ENCODE assay signal across 22 mouse cellular contexts in genomic region chr2:44299156-44299555, GRCm38 (mm10).
A peak's percentile ranks its signal among the peaks of the same experiment; 100 is the strongest.
DNase-seq lines count a peak whose midpoint lies in the region; ATAC-seq and TF ChIP-seq lines count a peak whose summit lies in the region.
"Had no signal": no experiment of that assay in that cellular context is flagged by ENCODE, and none has a peak within 500 bp of the region (broad histone marks: within the 10 kb centered on the region; RNA-seq: fewer than 3 reads in every experiment).

No protein-coding gene starts in this region.

- WGBS in forebrain, embryonic 12.5 days, result 49% methylated on average over 3 of the region's 3 CpGs
- 76% methylated on average over 3 of the region's 3 CpGs for WGBS in forebrain, embryonic 11.5 days
- 34% methylated on average over 3 of the region's 3 CpGs for WGBS in hindbrain, postnatal 0 days
- WGBS in hindbrain, embryonic 10.5 days, result 80% methylated on average over 3 of the region's 3 CpGs
- 33% methylated on average over 3 of the region's 3 CpGs for WGBS in midbrain, postnatal 0 days
- 71% methylated on average over 3 of the region's 3 CpGs for whole genome bisulfite sequencing in midbrain, embryonic 11.5 days
- 19% methylated on average over 3 of the region's 3 CpGs for WGBS in forebrain, embryonic 16.5 days

- H3K27ac ChIP-seq in forebrain, embryonic 12.5 days, result no peak overlapping the region
- no peak overlapping the region for H3K27ac ChIP-seq in forebrain, embryonic 11.5 days (ENCODE audit: low read depth, low read length)
- H3K27ac ChIP-seq in hindbrain, postnatal 0 days, result no peak overlapping the region
- no peak overlapping the region for H3K27ac ChIP-seq in hindbrain, embryonic 10.5 days
- no peak overlapping the region for H3K27ac ChIP-seq in midbrain, postnatal 0 days (ENCODE audit: low read depth, low read length)
- H3K27ac ChIP-seq in midbrain, embryonic 11.5 days (ENCODE audit: low read depth, low read length), result no peak overlapping the region
- H3K27ac ChIP-seq in forebrain, embryonic 16.5 days (ENCODE audit: low read length), result peak overlapping the region; percentile 78
- H3K27ac ChIP-seq: embryonic facial prominence, embryonic 12.5 days; heart, embryonic 13.5 days; hindbrain, embryonic 15.5 days had no signal

- H3K4me2 ChIP-seq in forebrain, embryonic 12.5 days, result no peak overlapping the region
- no peak overlapping the region for H3K4me2 ChIP-seq in forebrain, embryonic 11.5 days (ENCODE audit: low read depth, low read length, severe bottlenecking)
- no peak overlapping the region for H3K4me2 ChIP-seq in hindbrain, postnatal 0 days (ENCODE audit: low read depth, low read length)
- no peak overlapping the region for H3K4me2 ChIP-seq in midbrain, postnatal 0 days (ENCODE audit: low read depth, low read length, poor library complexity, severe bottlenecking)
- no peak overlapping the region for H3K4me2 ChIP-seq in midbrain, embryonic 11.5 days
- no peak overlapping the region for H3K4me2 ChIP-seq in forebrain, embryonic 16.5 days (ENCODE audit: low read length)
- H3K4me2 ChIP-seq: embryonic facial prominence, embryonic 12.5 days; heart, embryonic 13.5 days; hindbrain, embryonic 15.5 days had no signal

- H3K9me3 ChIP-seq in forebrain, embryonic 12.5 days, result no peaks in the 10 kb centered on the region
- H3K9me3 ChIP-seq in forebrain, embryonic 11.5 days (ENCODE audit: control insufficient read depth, low read length), result no peaks in the 10 kb centered on the region
- no peaks in the 10 kb centered on the region for H3K9me3 ChIP-seq in hindbrain, postnatal 0 days (ENCODE audit: low read length)
- H3K9me3 ChIP-seq in hindbrain, embryonic 10.5 days, result no peaks in the 10 kb centered on the region
- H3K9me3 ChIP-seq in midbrain, postnatal 0 days (ENCODE audit: low read length), result no peaks in the 10 kb centered on the region
- no peaks in the 10 kb centered on the region for H3K9me3 ChIP-seq in midbrain, embryonic 11.5 days (ENCODE audit: control insufficient read depth, low read length)
- H3K9me3 ChIP-seq in forebrain, embryonic 16.5 days (ENCODE audit: control insufficient read depth, low read length), result no peaks in the 10 kb centered on the region
- H3K9me3 ChIP-seq: embryonic facial prominence, embryonic 12.5 days; G1E; heart, embryonic 13.5 days; hindbrain, embryonic 15.5 days had no signal

- no peak overlapping the region for H3K4me3 ChIP-seq in forebrain, embryonic 12.5 days (replicated peaks)
- H3K4me3 ChIP-seq in forebrain, embryonic 11.5 days (ENCODE audit: low read depth, low read length), result no peak overlapping the region
- H3K4me3 ChIP-seq in hindbrain, postnatal 0 days (ENCODE audit: low read length), result no peak overlapping the region
- no peak overlapping the region for H3K4me3 ChIP-seq in hindbrain, embryonic 10.5 days
- H3K4me3 ChIP-seq in midbrain, postnatal 0 days (ENCODE audit: low read depth, low read length), result no peak overlapping the region
- no peak overlapping the region for H3K4me3 ChIP-seq in midbrain, embryonic 11.5 days (ENCODE audit: low read depth, low read length)
- no peak overlapping the region for H3K4me3 ChIP-seq in forebrain, embryonic 16.5 days (replicated peaks; ENCODE audit: low read length)
- H3K4me3 ChIP-seq: embryonic facial prominence, embryonic 12.5 days; heart, embryonic 13.5 days; hindbrain, embryonic 15.5 days had no signal

- no peak overlapping the region for H3K9ac ChIP-seq in forebrain, embryonic 12.5 days
- no peak overlapping the region for H3K9ac ChIP-seq in forebrain, embryonic 11.5 days (ENCODE audit: low read length)
- H3K9ac ChIP-seq in hindbrain, postnatal 0 days (replicated peaks; ENCODE audit: low read length), result no peak overlapping the region
- no peak overlapping the region for H3K9ac ChIP-seq in midbrain, postnatal 0 days (replicated peaks; ENCODE audit: low read length, poor library complexity, severe bottlenecking)
- no peak overlapping the region for H3K9ac ChIP-seq in midbrain, embryonic 11.5 days (ENCODE audit: low read length)
- H3K9ac ChIP-seq in forebrain, embryonic 16.5 days (replicated peaks; ENCODE audit: low read depth, low read length), result no peak overlapping the region
- H3K9ac ChIP-seq: embryonic facial prominence, embryonic 12.5 days; heart, embryonic 13.5 days; hindbrain, embryonic 15.5 days had no signal

- ATAC-seq in forebrain, embryonic 12.5 days (ENCODE audit: low FRiP score), result 0 out of 2 replicates have a peak, but pooled peaks have one; percentile 36
- no peak for ATAC-seq in forebrain, embryonic 11.5 days (replicated peaks; ENCODE audit: low FRiP score)
- no peak for ATAC-seq in hindbrain, postnatal 0 days
- ATAC-seq in midbrain, postnatal 0 days (ENCODE audit: low FRiP score), result no peak
- ATAC-seq in midbrain, embryonic 11.5 days (ENCODE audit: low FRiP score), result no peak
- ATAC-seq in forebrain, embryonic 16.5 days, result peak; percentile 87
- ATAC-seq: CD4-positive, CD25-positive, alpha-beta regulatory T cell, adult 4 months had no signal

- no peak for TF ChIP-seq CTCF in hindbrain, postnatal 0 days (IDR thresholded peaks at IDR 0.05; ENCODE audit: low read depth)
- no peak for TF ChIP-seq CTCF in midbrain, postnatal 0 days (IDR thresholded peaks at IDR 0.05)

- H3K36me3 ChIP-seq in forebrain, embryonic 12.5 days (replicated peaks), result no peaks in the 10 kb centered on the region
- no peaks in the 10 kb centered on the region for H3K36me3 ChIP-seq in forebrain, embryonic 11.5 days (ENCODE audit: control insufficient read depth, insufficient read depth, low read length)
- H3K36me3 ChIP-seq in hindbrain, postnatal 0 days (ENCODE audit: insufficient read depth, low read length), result no peaks in the 10 kb centered on the region
- no peaks in the 10 kb centered on the region for H3K36me3 ChIP-seq in hindbrain, embryonic 10.5 days
- H3K36me3 ChIP-seq in midbrain, postnatal 0 days (ENCODE audit: insufficient read depth, low read length), result no peaks in the 10 kb centered on the region
- H3K36me3 ChIP-seq in midbrain, embryonic 11.5 days (ENCODE audit: control insufficient read depth, insufficient read depth, low read length), result no peaks in the 10 kb centered on the region
- H3K36me3 ChIP-seq in forebrain, embryonic 16.5 days (ENCODE audit: control insufficient read depth, insufficient read depth), result no peaks in the 10 kb centered on the region
- H3K36me3 ChIP-seq: embryonic facial prominence, embryonic 12.5 days; G1E; heart, embryonic 13.5 days; hindbrain, embryonic 15.5 days had no signal

- H3K4me1 ChIP-seq in forebrain, embryonic 12.5 days, result peaks cover 5% of the 10 kb centered on the region
- H3K4me1 ChIP-seq in forebrain, embryonic 11.5 days (replicated peaks; ENCODE audit: control insufficient read depth, insufficient read depth, low read length), result no peaks in the 10 kb centered on the region
- no peaks in the 10 kb centered on the region for H3K4me1 ChIP-seq in hindbrain, postnatal 0 days (ENCODE audit: insufficient read depth, low read length)
- H3K4me1 ChIP-seq in hindbrain, embryonic 10.5 days (replicated peaks), result peaks cover 11% of the 10 kb centered on the region
- no peaks in the 10 kb centered on the region for H3K4me1 ChIP-seq in midbrain, postnatal 0 days (ENCODE audit: insufficient read depth, low read length)
- peaks cover 3% of the 10 kb centered on the region for H3K4me1 ChIP-seq in midbrain, embryonic 11.5 days (ENCODE audit: control insufficient read depth, insufficient read depth, low read length)
- H3K4me1 ChIP-seq in forebrain, embryonic 16.5 days (replicated peaks; ENCODE audit: control insufficient read depth, insufficient read depth, low read length), result peaks cover 20% of the 10 kb centered on the region
- H3K4me1 ChIP-seq: embryonic facial prominence, embryonic 12.5 days; heart, embryonic 13.5 days had no signal

- intact Hi-C loops in left cerebral cortex, postnatal 36 days (cut with DNase I), result no loop called here

- no peak for DNase-seq in forebrain, embryonic 11.5 days (ENCODE audit: low spot score)
- peak; percentile 7 for DNase-seq in hindbrain, postnatal 0 days (ENCODE audit: low spot score)
- DNase-seq in hindbrain, embryonic 10.5 days (ENCODE audit: low spot score), result no peak
- DNase-seq in midbrain, postnatal 0 days (ENCODE audit: low spot score), result peak; percentile 10
- no peak for DNase-seq in midbrain, embryonic 11.5 days (ENCODE audit: low spot score, missing footprints)
- DNase-seq in left cerebral cortex, postnatal 36 days (ENCODE audit: low spot score in 2 of 2), result no peak
- DNase-seq: adrenal gland, adult 8-10 months; adrenal gland, postnatal 36 days; B cell, adult 2 months; cerebellum, adult 11-12 months; cerebellum, adult 9-10 months; cerebellum, postnatal 25 days; gastrocnemius, postnatal 36 days; heart, adult 11 months; heart, postnatal 36 days had no signal

- no peaks in the 10 kb centered on the region for H3K27me3 ChIP-seq in forebrain, embryonic 12.5 days
- no peaks in the 10 kb centered on the region for H3K27me3 ChIP-seq in forebrain, embryonic 11.5 days (ENCODE audit: control insufficient read depth, insufficient read depth, low read length)
- H3K27me3 ChIP-seq in hindbrain, postnatal 0 days (ENCODE audit: insufficient read depth, low read length), result no peaks in the 10 kb centered on the region
- no peaks in the 10 kb centered on the region for H3K27me3 ChIP-seq in hindbrain, embryonic 10.5 days (ENCODE audit: insufficient read depth, poor library complexity, severe bottlenecking)
- H3K27me3 ChIP-seq in midbrain, postnatal 0 days (ENCODE audit: insufficient read depth, low read length), result no peaks in the 10 kb centered on the region
- H3K27me3 ChIP-seq in midbrain, embryonic 11.5 days (ENCODE audit: control insufficient read depth, insufficient read depth, low read length), result no peaks in the 10 kb centered on the region
- no peaks in the 10 kb centered on the region for H3K27me3 ChIP-seq in forebrain, embryonic 16.5 days (replicated peaks; ENCODE audit: control insufficient read depth, insufficient read depth, low read length)
- H3K27me3 ChIP-seq: embryonic facial prominence, embryonic 12.5 days; heart, embryonic 13.5 days; hindbrain, embryonic 15.5 days had no signal

Comparison
In these comparisons a context has a peak if more than half of its experiments do, and no peak if none do; other contexts are left out.
1. ATAC-seq: peak in forebrain, embryonic 12.5 days (single experiment) and forebrain, embryonic 16.5 days (single experiment); none in forebrain, embryonic 11.5 days (single experiment), hindbrain, postnatal 0 days (single experiment), midbrain, postnatal 0 days (single experiment) and midbrain, embryonic 11.5 days (single experiment).
2. DNase-seq: peak in hindbrain, postnatal 0 days (single experiment) and midbrain, postnatal 0 days (single experiment); none in forebrain, embryonic 11.5 days (single experiment), hindbrain, embryonic 10.5 days (single experiment), midbrain, embryonic 11.5 days (single experiment) and left cerebral cortex, postnatal 36 days (0 of 2).